Mouse (Mus musculus): ENCODE measurements around the gene Acvr2a. TPM values are rescaled to one million over a fixed set of nuclear protein-coding genes. Genes with fewer than 3 reads are reported as not detected.

Gene Acvr2a
- polyA plus RNA-seq, 1 experiment from 2014 or later, result 52.1 TPM

DNA sequence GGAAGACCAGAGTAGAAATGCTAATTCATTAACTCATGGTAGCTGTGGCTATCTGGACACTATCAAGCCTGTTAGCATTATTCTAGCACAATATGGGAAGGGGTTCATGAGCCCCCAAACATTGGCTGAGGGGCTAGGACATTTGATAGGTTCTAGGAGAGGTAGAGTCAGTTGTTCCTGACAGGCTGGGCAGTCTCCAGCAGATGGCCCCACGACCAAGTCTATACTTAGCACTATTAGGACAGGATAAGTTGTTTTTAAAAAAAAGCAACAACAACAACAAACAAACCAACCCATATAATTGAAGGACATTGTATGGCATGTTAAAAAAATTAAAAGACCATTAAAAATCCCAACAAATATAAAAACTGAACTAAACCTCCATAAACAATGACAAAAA is 100.3 kb downstream of the Acvr2a start:
- ATAC-seq (replicated peaks), result no peak
- Histone ChIP-seq H3K4me3 (no peak overlapping the region), H3K27me3 (replicated peaks) (no peaks in the 10 kb centered on the region), H3K9me3 (no peaks in the 10 kb centered on the region), H3K36me3 (replicated peaks) (no peaks in the 10 kb centered on the region), H3K4me2 (no peak overlapping the region), H3K27ac (no peak overlapping the region), H3K4me1 (no peaks in the 10 kb centered on the region), H3K9ac (no peak overlapping the region)
- 76% methylated on average over 1 of the region's 1 CpGs for WGBS

- no peak overlapping the region for H3K27ac ChIP-seq
- H3K4me1 ChIP-seq, result no peaks in the 10 kb centered on the region
- no peak overlapping the region for H3K4me2 ChIP-seq
- no peak overlapping the region for H3K4me3 ChIP-seq
- no peaks in the 10 kb centered on the region for H3K36me3 ChIP-seq (replicated peaks)
- no peak for ATAC-seq (replicated peaks)
- H3K27me3 ChIP-seq (replicated peaks), result no peaks in the 10 kb centered on the region
- H3K9ac ChIP-seq, result no peak overlapping the region
- no peaks in the 10 kb centered on the region for H3K9me3 ChIP-seq
Observed at GRCm38 (mm10) chr2:48915832-48916231, 101.9 kb downstream of the Acvr2a start.

- no peak overlapping the region for H3K4me3 ChIP-seq
- H3K9me3 ChIP-seq, result no peaks in the 10 kb centered on the region
- H3K9ac ChIP-seq, result no peak overlapping the region
- WGBS, result 95% methylated on average over 2 of the region's 2 CpGs
- H3K27me3 ChIP-seq (replicated peaks), result no peaks in the 10 kb centered on the region
- ATAC-seq (replicated peaks), result no peak
- no peak overlapping the region for H3K27ac ChIP-seq
- no peak overlapping the region for H3K4me2 ChIP-seq
- H3K36me3 ChIP-seq (replicated peaks), result peaks cover 7% of the 10 kb centered on the region; the same call in 1 of the 2 replicates
- H3K4me1 ChIP-seq, result no peaks in the 10 kb centered on the region
Observed at GRCm38 (mm10) chr2:48935058-48935457, 121.1 kb downstream of the Acvr2a start.

DNA sequence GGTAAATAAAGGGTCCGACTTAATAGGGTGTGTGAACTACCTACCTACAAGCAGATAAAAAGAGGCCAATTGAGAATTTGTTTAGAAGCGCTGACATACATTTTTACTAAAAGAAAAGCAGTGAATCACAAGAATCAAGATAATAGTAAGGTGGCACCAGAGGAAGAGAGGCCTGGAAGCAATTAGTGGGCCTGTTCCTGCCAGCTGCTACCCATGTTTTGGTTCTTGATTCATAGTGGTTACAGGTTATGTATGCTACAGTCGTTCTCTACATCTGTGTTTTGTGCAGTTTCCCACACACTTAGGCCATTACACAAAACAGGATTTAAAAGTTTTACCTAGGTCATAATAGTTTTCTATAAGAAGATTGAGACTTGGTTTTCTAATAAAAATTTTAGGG is 133.9 kb downstream of the Acvr2a start:
- Histone ChIP-seq H3K9ac (no peak overlapping the region), H3K4me2 (peak overlapping the region; percentile 75), H3K36me3 (replicated peaks) (no peaks in the 10 kb centered on the region), H3K27ac (no peak overlapping the region), H3K27me3 (replicated peaks) (no peaks in the 10 kb centered on the region), H3K4me3 (peak overlapping the region; percentile 92), H3K4me1 (peaks cover 19% of the 10 kb centered on the region), H3K9me3 (no peaks in the 10 kb centered on the region)
- 78% methylated on average over 3 of the region's 3 CpGs for WGBS
- no peak for ATAC-seq (replicated peaks)

GRCm38 (mm10) chr2:48948841-48949584 is 135.1 kb downstream of the Acvr2a start, which contains the start of gene Mbd5:
Mbd5 (plus strand) TSS chr2:48949508.
- 1% methylated on average over 47 of the region's 49 CpGs for WGBS

DNA sequence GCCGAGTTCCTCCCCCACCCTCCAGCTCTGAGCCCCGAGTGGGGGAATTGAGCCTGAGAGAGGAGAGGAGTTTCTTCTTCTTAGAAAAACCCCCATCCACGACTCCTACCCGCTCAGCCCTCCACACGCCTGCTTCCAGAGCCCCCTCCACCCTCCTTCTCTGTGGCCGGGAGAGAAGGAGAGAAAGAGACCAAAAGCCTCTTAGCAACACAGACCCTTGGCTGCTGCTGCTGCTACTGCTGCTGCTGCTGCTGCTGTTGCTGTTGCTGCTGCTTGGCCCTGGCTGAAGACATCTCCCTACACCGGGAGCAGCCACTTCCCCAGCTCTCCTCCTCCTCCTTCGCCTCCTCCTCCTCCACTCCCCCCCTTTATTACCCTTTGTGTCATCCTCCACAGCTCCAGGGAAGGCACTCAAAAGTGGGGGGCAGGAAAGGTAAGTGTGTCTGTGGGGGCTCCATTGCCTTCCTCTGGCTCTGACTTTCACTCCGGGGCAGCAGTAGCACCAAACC is 135.9 kb downstream of the Acvr2a start:
- Histone ChIP-seq H3K27ac (peak overlapping the region; percentile 97), H3K9ac (peak overlapping the region; percentile 85), H3K4me3 (peak overlapping the region; percentile 92), H3K27me3 (replicated peaks) (no peaks in the 10 kb centered on the region), H3K9me3 (no peaks in the 10 kb centered on the region), H3K36me3 (replicated peaks) (no peaks in the 10 kb centered on the region), H3K4me1 (peaks cover 22% of the 10 kb centered on the region), H3K4me2 (peak overlapping the region; percentile 52)
- ATAC-seq (replicated peaks), result peak; percentile 83
- under 1% methylated on average over 9 of the region's 9 CpGs for WGBS

More at GRCm38 (mm10) chr2:48948841-48949584, 135.1 kb downstream of the Acvr2a start, which contains the start of gene Mbd5:
- peak within 1 kb of the TSS; percentile 97 for H3K27ac ChIP-seq
- peak within 1 kb of the TSS; percentile 75 for H3K4me2 ChIP-seq
- peaks cover 22% of the 10 kb centered on the region for H3K4me1 ChIP-seq
- ATAC-seq (replicated peaks), result peak; percentile 98
- no peaks in the 10 kb centered on the region for H3K36me3 ChIP-seq (replicated peaks)
- no peaks in the 10 kb centered on the region for H3K9me3 ChIP-seq
- peak within 1 kb of the TSS; percentile 92 for H3K4me3 ChIP-seq
- peak within 1 kb of the TSS; percentile 90 for H3K9ac ChIP-seq
- no peaks in the 10 kb centered on the region for H3K27me3 ChIP-seq (replicated peaks)

DNA sequence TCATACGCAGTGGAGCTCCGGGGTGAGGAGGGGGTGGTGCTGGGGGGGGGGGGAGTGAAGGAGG is 136.2 kb downstream of the Acvr2a start, which contains the start of gene Orc4:
Gene Orc4 (minus strand): TSS at position 26 of the 64 bp plus-strand sequence.
- Histone ChIP-seq H3K27ac (peak within 1 kb of the TSS; percentile 97), H3K4me1 (peaks cover 22% of the 10 kb centered on the region), H3K27me3 (replicated peaks) (no peaks in the 10 kb centered on the region), H3K9ac (peak within 1 kb of the TSS; percentile 85), H3K9me3 (no peaks in the 10 kb centered on the region), H3K4me2 (peak within 1 kb of the TSS; percentile 52), H3K36me3 (replicated peaks) (no peaks in the 10 kb centered on the region), H3K4me3 (peak within 1 kb of the TSS; percentile 92)
- WGBS, result 0% methylated on average over 2 of the region's 2 CpGs
- no peak for ATAC-seq (replicated peaks)

DNA sequence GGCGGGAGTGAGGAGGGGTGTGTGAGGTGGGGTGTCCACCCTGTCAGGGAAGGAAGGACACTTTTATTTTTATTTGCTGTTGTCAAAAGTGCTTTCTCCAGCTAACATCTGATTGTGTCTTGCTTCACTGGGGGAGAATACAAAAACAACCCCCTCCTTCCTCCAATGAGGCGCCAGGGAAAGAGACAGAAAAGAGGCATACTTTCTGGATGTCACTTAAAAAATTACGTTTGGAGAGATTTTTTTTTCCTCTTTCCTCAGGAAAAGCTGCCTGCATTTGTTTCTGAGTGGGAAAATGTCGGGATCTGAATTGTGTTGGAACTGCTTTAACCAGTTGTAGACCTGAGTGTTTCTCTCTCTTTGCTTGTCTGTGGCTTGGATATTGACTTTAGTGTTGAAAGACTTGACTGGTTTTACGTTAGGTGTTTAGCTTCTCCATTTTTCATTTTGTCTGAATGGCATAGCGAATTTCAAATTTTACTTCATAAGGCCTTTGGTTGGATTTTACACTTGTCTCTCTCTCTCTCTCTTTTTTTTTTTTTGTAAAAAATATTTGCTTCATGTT is 136.5 kb downstream of the Acvr2a start:
- Histone ChIP-seq H3K4me1 (peaks cover 22% of the 10 kb centered on the region), H3K27ac (peak overlapping the region; percentile 97), H3K36me3 (replicated peaks) (no peaks in the 10 kb centered on the region), H3K4me2 (peak overlapping the region; percentile 52), H3K9ac (peak overlapping the region; percentile 85), H3K4me3 (peak overlapping the region; percentile 92), H3K27me3 (replicated peaks) (no peaks in the 10 kb centered on the region), H3K9me3 (no peaks in the 10 kb centered on the region)
- WGBS, result 6% methylated on average over 6 of the region's 6 CpGs
- ATAC-seq (replicated peaks), result no peak

Other genes starting within 250 kb of the Acvr2a start
- 35.0 and 46.6 TPM in 2 replicates for gene Mbd5, start 135.4 kb downstream of the Acvr2a start, polyA plus RNA-seq (2015; fragmentation: Nextera tagmentation; extraction: Ambion mirVana)
- gene Orc4, start 136.2 kb downstream of the Acvr2a start, polyA plus RNA-seq (2015; fragmentation: Nextera tagmentation; extraction: Ambion mirVana), result 86.1 and 87.1 TPM in 2 replicates